Mouse (Mus musculus) forebrain, embryonic 13.5 days (tissue): ENCODE data around the gene Trpc5os. TPM values are rescaled to one million over a fixed set of nuclear protein-coding genes. Genes with fewer than 3 reads are reported as not detected.

Experiments
- ATAC-seq: fragments of 200-750 bp; cut with Nextera tagmentation; 2 replicates; pipeline ENCODE4 v1.8.0; 2017
- H3K27ac ChIP-seq: fragments of 300-500 bp; sonication (generic); 2 replicates; pipeline ENCODE4 v1.5.1; 2015; ENCODE audit warnings: inconsistent platforms, mild to moderate bottlenecking, moderate library complexity
- H3K27me3 ChIP-seq: fragments of 300-500 bp; sonication (generic); 2 replicates; pipeline ENCODE4 v1.6.1; 2015; ENCODE audit warnings: mild to moderate bottlenecking, inconsistent platforms
- H3K36me3 ChIP-seq: fragments of 300-500 bp; sonication (generic); 2 replicates; pipeline ENCODE4 v1.6.1; 2015; ENCODE audit warnings: mild to moderate bottlenecking, inconsistent platforms; ENCODE audit not compliant: poor library complexity, severe bottlenecking
- H3K4me1 ChIP-seq: fragments of 300-500 bp; sonication (generic); 2 replicates; pipeline ENCODE4 v1.6.1; 2015; ENCODE audit warnings: inconsistent platforms
- H3K4me2 ChIP-seq: fragments of 300-500 bp; sonication (generic); 2 replicates; pipeline ENCODE4 v1.6.1; 2015; ENCODE audit warnings: inconsistent platforms, mild to moderate bottlenecking, moderate library complexity
- H3K4me3 ChIP-seq: fragments of 300-500 bp; sonication (generic); 2 replicates; pipeline ENCODE4 v1.5.1; 2015; ENCODE audit warnings: mild to moderate bottlenecking, inconsistent platforms
- H3K9ac ChIP-seq: fragments of 300-500 bp; sonication (generic); 2 replicates; pipeline ENCODE4 v1.6.1; 2015; ENCODE audit warnings: mild to moderate bottlenecking, inconsistent platforms
- H3K9me3 ChIP-seq: fragments of 300-500 bp; sonication (generic); replicated peaks from 2 replicates; pipeline ENCODE4 v1.6.1; 2016; ENCODE audit warnings: inconsistent platforms
- WGBS: fragments of 180-500 bp; shearing (Covaris S2); methylation state at CpG from one replicate; pipeline ENCODE4 v1.1.7; 2015; 5-methylcytosine and 5-hydroxymethylcytosine counted together
- polyA plus RNA-seq: library from polyadenylated mRNA; unstranded; fragments of >200 nt; fragmentation: Nextera tagmentation; extraction: Ambion mirVana; gene quantifications from 2 replicates; pipeline ENCODE4 v1.2.1, GENCODE M21; 2015

The Trpc5os gene
- not detected in 2 replicates for polyA plus RNA-seq

- Histone ChIP-seq H3K4me3 (no peak within 1 kb of the TSS), H3K27ac (no peak within 1 kb of the TSS), H3K36me3 (no peaks in the 10 kb centered on the region), H3K4me2 (no peak within 1 kb of the TSS), H3K9me3 (no peaks in the 10 kb centered on the region), H3K9ac (no peak within 1 kb of the TSS), H3K27me3 (no peaks in the 10 kb centered on the region), H3K4me1 (no peaks in the 10 kb centered on the region)
- ATAC-seq = no peak
- 90% methylated on average over 5 of the region's 5 CpGs for WGBS
Observed at GRCm38 (mm10) chrX:144456281-144456680, at the start of gene Trpc5os. Trpc5os (plus strand) TSS chrX:144456581.

- Histone ChIP-seq H3K4me3 (no peak overlapping the region), H3K9ac (no peak overlapping the region), H3K4me2 (no peak overlapping the region), H3K4me1 (no peaks in the 10 kb centered on the region), H3K9me3 (no peaks in the 10 kb centered on the region), H3K27me3 (no peaks in the 10 kb centered on the region), H3K27ac (no peak overlapping the region), H3K36me3 (no peaks in the 10 kb centered on the region)
- 85% methylated on average over 5 of the region's 5 CpGs for WGBS
- ATAC-seq = no peak
Observed at GRCm38 (mm10) chrX:144408036-144408435, 48.3 kb upstream of the Trpc5os start.

DNA sequence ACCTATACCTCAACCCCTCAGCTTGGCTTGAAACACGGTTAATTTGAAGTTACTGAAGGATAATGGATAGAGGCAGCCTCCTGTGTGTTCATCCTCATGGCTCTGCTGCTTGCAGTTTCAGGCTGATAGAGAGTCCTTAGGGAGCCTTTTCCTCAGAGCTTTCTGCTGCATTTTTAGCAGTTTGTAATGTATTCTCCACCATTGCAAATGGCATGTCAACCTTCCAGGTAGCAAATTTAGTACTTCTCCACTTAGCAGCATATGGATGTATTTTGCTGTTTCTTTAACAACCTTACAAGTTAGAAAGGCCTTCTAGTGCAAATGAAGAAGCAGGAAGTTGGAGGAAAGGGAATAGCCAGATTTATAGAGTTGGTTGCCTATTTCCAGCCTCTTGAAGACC lies 36.1 kb upstream of the Trpc5os start:
- 71% methylated on average over 1 of the region's 1 CpGs for WGBS
- no peaks in the 10 kb centered on the region for H3K9me3 ChIP-seq

GRCm38 (mm10) chrX:144421091-144421490 lies 35.3 kb upstream of the Trpc5os start:
- no peak overlapping the region for H3K27ac ChIP-seq
- H3K27me3 ChIP-seq = no peaks in the 10 kb centered on the region
- H3K36me3 ChIP-seq = no peaks in the 10 kb centered on the region
- no peaks in the 10 kb centered on the region for H3K9me3 ChIP-seq
- no peaks in the 10 kb centered on the region for H3K4me1 ChIP-seq
- H3K4me3 ChIP-seq = no peak overlapping the region
- 83% methylated on average over 1 of the region's 1 CpGs for WGBS
- no peak for ATAC-seq
- H3K9ac ChIP-seq = no peak overlapping the region
- no peak overlapping the region for H3K4me2 ChIP-seq

More for the DNA sequence above, 36.1 kb upstream of the Trpc5os start:
- no peak overlapping the region for H3K27ac ChIP-seq
- no peaks in the 10 kb centered on the region for H3K4me1 ChIP-seq
- no peak overlapping the region for H3K9ac ChIP-seq
- no peak overlapping the region for H3K4me3 ChIP-seq
- H3K27me3 ChIP-seq = no peaks in the 10 kb centered on the region
- no peak for ATAC-seq
- no peaks in the 10 kb centered on the region for H3K36me3 ChIP-seq
- no peak overlapping the region for H3K4me2 ChIP-seq

DNA sequence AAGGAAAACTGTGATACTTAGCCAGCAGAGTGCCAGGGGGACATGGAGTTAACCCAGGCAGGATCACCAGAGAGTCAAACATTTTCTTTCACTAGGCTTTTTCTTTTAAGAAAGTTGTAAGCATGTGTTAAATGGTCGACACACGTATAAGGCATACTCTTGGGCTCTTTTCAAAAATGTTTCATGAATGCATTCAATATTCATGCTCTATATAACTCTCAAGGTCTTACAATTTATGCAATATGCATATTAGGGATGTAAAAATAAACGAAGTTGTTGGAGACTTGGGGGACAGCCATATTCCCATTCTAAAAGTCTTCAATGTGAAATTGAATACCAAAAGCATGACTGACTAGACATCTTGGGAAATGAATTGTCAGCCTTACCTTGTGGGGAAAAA lies 32.5 kb upstream of the Trpc5os start:
- H3K4me3 ChIP-seq = no peak overlapping the region
- H3K4me2 ChIP-seq = no peak overlapping the region
- no peaks in the 10 kb centered on the region for H3K36me3 ChIP-seq
- no peaks in the 10 kb centered on the region for H3K9me3 ChIP-seq
- ATAC-seq = no peak
- no peak overlapping the region for H3K27ac ChIP-seq
- H3K9ac ChIP-seq = no peak overlapping the region
- H3K27me3 ChIP-seq = no peaks in the 10 kb centered on the region
- 84% methylated on average over 3 of the region's 3 CpGs for WGBS
- no peaks in the 10 kb centered on the region for H3K4me1 ChIP-seq

DNA sequence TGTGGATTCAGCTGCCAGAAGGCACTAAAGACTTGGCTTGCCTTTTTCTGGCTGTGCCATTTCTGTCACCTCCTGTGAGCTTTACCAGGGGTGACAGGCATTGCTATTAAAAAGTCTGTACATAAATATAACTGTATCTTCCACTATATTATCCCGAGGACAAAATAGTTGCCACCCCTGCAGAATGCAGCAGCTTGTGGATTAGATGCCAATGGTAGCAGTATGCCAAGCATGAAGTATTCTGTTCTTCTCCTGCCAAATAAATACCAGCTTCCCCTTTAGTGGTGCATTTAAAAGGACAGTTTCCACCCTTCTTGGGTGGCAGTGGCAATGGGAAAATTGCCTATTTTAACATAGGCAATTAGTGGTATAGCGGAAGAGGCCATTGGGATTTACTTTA lies 8.0 kb downstream of the Trpc5os start:
- Histone ChIP-seq H3K4me3 (no peak overlapping the region), H3K4me1 (no peaks in the 10 kb centered on the region), H3K4me2 (no peak overlapping the region), H3K36me3 (no peaks in the 10 kb centered on the region), H3K27ac (no peak overlapping the region), H3K27me3 (no peaks in the 10 kb centered on the region), H3K9me3 (no peaks in the 10 kb centered on the region), H3K9ac (no peak overlapping the region)
- WGBS = 67% methylated on average over 2 of the region's 2 CpGs
- no peak for ATAC-seq

GRCm38 (mm10) chrX:144491394-144491793 lies 35.0 kb downstream of the Trpc5os start:
- no peaks in the 10 kb centered on the region for H3K4me1 ChIP-seq
- no peaks in the 10 kb centered on the region for H3K36me3 ChIP-seq
- WGBS = 79% methylated on average over 1 of the region's 1 CpGs
- no peak overlapping the region for H3K27ac ChIP-seq
- H3K9ac ChIP-seq = no peak overlapping the region
- H3K4me3 ChIP-seq = no peak overlapping the region
- no peak overlapping the region for H3K4me2 ChIP-seq
- H3K27me3 ChIP-seq = no peaks in the 10 kb centered on the region
- H3K9me3 ChIP-seq = no peaks in the 10 kb centered on the region
- ATAC-seq = no peak

DNA sequence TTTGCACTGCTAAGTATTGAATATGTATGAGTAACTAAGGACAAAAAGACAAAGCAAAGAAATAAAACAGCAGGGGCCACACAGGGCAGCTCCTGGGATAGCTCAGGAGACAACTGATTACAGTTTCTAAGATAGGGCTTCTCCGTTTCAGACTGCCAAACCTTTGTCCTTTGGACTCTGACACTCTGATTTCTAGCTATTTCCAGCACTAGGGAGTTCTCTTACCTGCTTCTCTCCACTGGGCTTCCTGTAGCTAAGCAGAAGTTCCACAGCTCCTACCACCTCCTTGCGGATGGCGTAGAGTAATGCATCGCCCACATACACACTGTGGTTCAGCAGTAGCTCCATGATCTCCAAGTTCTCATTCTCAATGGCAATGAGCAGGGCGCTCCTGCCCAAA lies 66.9 kb downstream of the Trpc5os start:
- H3K27ac ChIP-seq = no peak overlapping the region
- H3K27me3 ChIP-seq = no peaks in the 10 kb centered on the region
- H3K9ac ChIP-seq = no peak overlapping the region
- H3K4me2 ChIP-seq = no peak overlapping the region
- WGBS = 84% methylated on average over 5 of the region's 5 CpGs
- no peak overlapping the region for H3K4me3 ChIP-seq
- H3K4me1 ChIP-seq = no peaks in the 10 kb centered on the region
- ATAC-seq = no peak
- no peaks in the 10 kb centered on the region for H3K36me3 ChIP-seq
- no peaks in the 10 kb centered on the region for H3K9me3 ChIP-seq

GRCm38 (mm10) chrX:144526042-144526441 lies 69.7 kb downstream of the Trpc5os start:
- 85% methylated on average over 7 of the region's 7 CpGs for WGBS

More at GRCm38 (mm10) chrX:144526042-144526441, 69.7 kb downstream of the Trpc5os start:
- Histone ChIP-seq H3K27ac (no peak overlapping the region), H3K4me1 (no peaks in the 10 kb centered on the region), H3K4me3 (no peak overlapping the region), H3K36me3 (no peaks in the 10 kb centered on the region), H3K9ac (no peak overlapping the region), H3K27me3 (no peaks in the 10 kb centered on the region), H3K4me2 (no peak overlapping the region), H3K9me3 (no peaks in the 10 kb centered on the region)
- no peak for ATAC-seq

Other genes with a start within 250 kb of the Trpc5os start
- gene Alg13, start 138.8 kb upstream of the Trpc5os start, polyA plus RNA-seq = 18.6 and 20.6 TPM in 2 replicates
- 0.30 and 0.49 TPM in 2 replicates for gene Trpc5, start 231.6 kb downstream of the Trpc5os start, polyA plus RNA-seq
- 0.18 and 0.23 TPM in 2 replicates for gene Rtl4, start 232.3 kb downstream of the Trpc5os start, polyA plus RNA-seq